Mouse (Mus musculus): ENCODE measurements at regions not wholly inside any gene's neighbourhood (a gene's known extent, or its start where the extent isn't known, plus 50 kb on each side); places are given as distances from the start of the nearest gene placed in this dataset.

GRCm38 (mm10) chr14:80479918-80480317, 496.0 kb downstream of the Olfm4 start:
- DNase-seq (ENCODE audit: low spot score in 2 of 2): no peak

DNA sequence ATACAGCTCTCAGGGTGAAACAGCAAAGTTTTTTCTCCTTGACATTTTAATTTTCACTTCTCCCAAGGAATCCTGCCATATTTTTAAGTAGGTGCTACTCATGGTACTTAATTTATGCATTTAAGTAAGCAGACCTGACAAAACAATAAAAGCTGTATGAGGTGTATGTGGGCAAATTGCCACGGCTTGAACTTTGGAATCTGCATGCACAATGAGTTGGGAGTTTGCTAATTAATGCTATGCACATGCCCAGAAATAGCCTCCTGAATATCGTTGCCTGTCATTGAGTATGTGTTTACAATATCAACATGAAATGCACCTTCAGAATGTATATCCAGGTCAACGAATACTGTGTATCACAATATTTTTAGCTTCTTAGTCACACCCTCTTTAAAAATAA, 498.9 kb downstream of the Olfm4 start:
- no peak for DNase-seq (ENCODE audit: low spot score in 2 of 2)

DNA sequence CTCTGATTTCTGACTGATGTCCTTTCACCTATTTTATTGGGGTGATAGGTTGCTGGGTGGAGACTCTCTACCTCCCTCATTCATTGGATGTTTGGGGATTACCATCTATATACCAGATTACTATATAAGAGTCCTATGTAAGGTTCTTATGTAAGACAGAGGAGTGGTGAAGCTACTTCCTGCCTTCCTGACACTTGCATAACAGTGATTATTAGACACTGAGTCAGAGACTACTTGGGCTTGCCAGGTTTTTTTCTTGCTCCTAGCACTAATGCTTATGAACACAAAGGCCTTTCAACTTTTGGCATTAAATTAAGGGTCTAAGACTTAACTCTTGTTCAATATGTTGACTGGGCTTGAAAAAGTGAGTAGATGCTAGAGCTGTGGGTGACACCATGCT, 500.4 kb downstream of the Olfm4 start:
- DNase-seq (ENCODE audit: low spot score in 2 of 2): no peak

GRCm38 (mm10) chr14:80485149-80485548, 501.3 kb downstream of the Olfm4 start:
- DNase-seq (ENCODE audit: low spot score in 2 of 2): no peak

GRCm38 (mm10) chr14:80486605-80487004, 502.7 kb downstream of the Olfm4 start:
- no peak for DNase-seq (ENCODE audit: low spot score in 2 of 2)

DNA sequence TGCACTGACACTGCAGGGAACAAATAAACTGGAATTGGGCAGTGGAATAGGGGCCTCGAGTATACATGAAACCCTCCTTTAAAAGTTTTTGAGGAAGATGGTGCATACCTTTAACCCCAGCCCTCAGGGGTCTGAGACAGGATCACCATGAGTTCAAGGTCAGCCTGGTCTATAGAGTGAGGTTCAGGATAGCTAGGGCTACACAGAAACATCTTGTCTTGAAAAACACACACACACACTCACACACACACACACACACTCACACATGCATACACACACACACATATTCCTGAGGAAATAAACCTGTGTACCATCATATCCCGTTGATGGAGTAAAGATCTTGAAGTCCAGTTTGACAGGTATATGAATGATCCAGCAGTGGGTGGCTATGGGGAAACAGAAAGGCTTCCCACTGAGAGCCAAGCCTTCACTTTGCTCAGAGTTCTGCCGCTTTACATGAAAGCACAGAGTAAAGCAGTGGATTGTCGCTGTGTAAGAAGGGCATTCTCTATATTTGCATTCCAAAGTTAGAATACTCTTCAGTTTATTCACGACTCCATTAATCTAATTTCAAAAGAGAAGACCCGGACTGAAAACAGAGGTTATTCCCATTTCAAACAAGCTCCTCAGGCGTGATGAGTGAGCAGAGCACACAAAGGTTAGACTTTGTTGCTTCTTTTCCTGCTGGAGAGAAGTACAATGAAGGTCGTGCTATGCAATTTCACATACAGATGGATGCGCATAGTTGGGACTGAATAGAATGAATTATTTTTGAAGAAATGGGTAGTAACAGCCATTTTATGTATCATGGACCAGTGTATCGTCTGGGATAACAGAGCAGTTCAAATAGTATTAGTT, 508.4 kb downstream of the Olfm4 start:
- no peak for DNase-seq (ENCODE audit: low spot score in 2 of 2)

- DNase-seq (ENCODE audit: low spot score in 2 of 2): no peak
Observed at GRCm38 (mm10) chr14:80492901-80493279, 509.0 kb downstream of the Olfm4 start.

DNA sequence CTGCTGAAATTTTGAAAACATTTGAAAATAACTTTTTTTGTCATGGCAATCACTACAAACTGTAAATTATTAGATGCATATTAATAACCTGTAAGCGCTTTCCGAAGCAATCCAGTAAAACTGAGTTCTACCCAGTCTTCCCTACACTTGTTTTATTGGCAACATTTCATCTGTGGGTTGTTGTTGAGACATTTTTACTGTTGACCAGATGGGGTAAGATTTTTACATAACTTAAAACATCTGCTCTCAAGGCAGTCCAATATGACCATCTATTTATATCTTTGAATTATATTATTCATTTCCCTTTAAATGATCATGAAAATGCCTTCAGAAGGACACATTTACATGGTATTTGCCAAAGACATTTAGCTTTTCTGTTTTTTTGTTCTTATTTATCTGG, 520.5 kb downstream of the Olfm4 start:
- DNase-seq (ENCODE audit: low spot score in 2 of 2): no peak

GRCm38 (mm10) chr14:80516626-80517025, 532.7 kb downstream of the Olfm4 start:
- DNase-seq (ENCODE audit: low spot score in 2 of 2): no peak

DNA sequence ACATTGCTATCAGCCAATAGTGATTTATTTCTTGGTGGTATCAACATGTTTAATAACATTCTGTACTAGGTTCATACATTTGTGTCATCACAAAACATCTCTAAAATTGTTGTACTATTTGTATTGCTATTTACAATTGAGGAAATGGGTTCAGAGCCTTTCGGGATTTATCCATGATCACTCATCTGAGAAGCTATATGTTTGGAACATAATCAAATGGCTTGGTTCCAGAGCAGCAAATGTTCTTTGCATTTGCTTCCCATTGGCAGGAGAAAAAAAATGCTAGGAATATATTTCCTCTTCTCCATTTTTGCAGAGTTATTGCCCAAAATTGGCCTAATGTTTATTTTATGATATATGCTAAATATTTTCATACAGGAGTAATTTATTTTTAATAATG, 537.3 kb downstream of the Olfm4 start:
- DNase-seq (ENCODE audit: low spot score in 2 of 2): no peak

DNA sequence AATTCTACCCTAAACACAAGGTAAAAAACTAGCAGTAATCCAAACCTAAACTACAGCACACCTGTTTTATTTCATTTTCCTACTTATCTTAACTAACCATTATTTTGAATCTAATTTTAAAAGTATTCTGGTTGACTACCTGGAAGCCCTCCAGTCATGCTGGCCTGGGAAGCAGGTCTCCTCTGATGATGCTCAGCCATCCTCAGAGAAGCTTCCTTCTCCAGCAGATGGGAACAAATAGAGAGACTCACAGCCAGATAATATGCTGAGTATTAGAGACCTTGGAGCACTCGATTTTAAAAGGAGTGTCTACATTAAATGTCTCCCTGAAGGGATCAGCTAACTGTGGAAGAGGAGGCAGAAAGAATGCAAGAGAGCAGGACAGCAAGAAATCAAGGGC, 537.8 kb downstream of the Olfm4 start:
- no peak for DNase-seq (ENCODE audit: low spot score in 2 of 2)

DNA sequence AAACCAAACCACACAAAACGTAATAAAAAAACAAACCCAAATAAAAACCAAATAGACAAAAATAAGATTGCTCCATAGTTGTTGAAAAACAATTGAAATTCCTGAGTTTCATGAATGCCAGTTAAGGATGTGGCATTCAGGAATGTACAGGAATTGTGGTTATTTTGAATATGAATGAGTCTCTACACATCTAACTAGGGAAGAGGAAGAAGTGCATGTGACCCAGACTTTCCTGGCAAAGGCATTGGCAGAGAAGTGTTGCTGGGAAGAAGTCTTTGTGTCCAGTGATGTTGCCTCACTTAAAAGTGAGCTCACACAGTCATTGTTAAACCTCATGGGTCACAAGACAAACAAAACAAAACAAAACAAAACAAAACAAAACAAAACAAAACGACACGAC, 538.7 kb downstream of the Olfm4 start:
- DNase-seq (ENCODE audit: low spot score in 2 of 2): no peak

GRCm38 (mm10) chr14:80528419-80529028, 544.6 kb downstream of the Olfm4 start:
- no peak for DNase-seq (ENCODE audit: low spot score in 2 of 2)

- DNase-seq (ENCODE audit: low spot score in 2 of 2): no peak
Observed at GRCm38 (mm10) chr14:80536044-80536745, 552.3 kb downstream of the Olfm4 start.

GRCm38 (mm10) chr14:80559950-80560349, 576.1 kb downstream of the Olfm4 start:
- DNase-seq (ENCODE audit: low spot score in 2 of 2): no peak
